Mouse (Mus musculus): ENCODE measurements around the gene Lsamp. TPM values are rescaled to one million over a fixed set of nuclear protein-coding genes. Genes with fewer than 3 reads are reported as not detected.

Lsamp gene
- total and polyA plus RNA-seq, 2 experiments, result 0.07 to 0.37 TPM

DNA sequence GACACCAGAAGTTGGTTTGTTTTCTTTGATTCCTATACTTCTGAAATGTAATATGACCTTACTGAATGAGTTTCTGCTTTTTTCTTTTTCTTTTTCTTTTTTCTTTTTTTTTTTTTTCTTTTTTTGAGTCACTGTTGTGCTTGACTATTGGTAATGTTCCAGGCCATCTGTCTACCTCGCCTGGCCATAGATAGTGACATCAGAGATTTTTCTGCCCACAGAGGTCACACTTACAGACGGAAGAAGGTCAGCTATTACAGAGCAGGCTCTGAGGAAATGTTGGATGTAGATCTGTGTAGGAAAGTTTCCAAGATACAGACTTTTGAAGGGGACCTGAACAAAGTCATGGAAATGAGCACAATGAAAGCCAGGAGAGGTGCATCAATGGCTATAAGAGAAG, 76.3 kb downstream of the Lsamp start:
- Histone ChIP-seq H3K36me3 (ENCODE audit: control insufficient read depth, insufficient read depth, low read length) (no peaks in the 10 kb centered on the region), H3K79me2 (ENCODE audit: control insufficient read depth, insufficient read depth, low read length) (no peaks in the 10 kb centered on the region), H3K4me1 (ENCODE audit: control insufficient read depth, insufficient read depth, low read length) (no peaks in the 10 kb centered on the region), H3K27me3 (ENCODE audit: control insufficient read depth, insufficient read depth, low read length) (no peaks in the 10 kb centered on the region), H3K4me3 (ENCODE audit: insufficient read depth, low read depth, low read length) (no peak overlapping the region), H3K9ac (ENCODE audit: low read depth, low read length) (no peak overlapping the region), H3K27ac (replicated peaks; ENCODE audit: insufficient read depth, low read depth, low read length) (no peak overlapping the region)
- TF ChIP-seq CTCF (IDR thresholded peaks at IDR 0.05; ENCODE audit: low read depth, low read length) (no peak), POLR2A (IDR thresholded peaks at IDR 0.05; ENCODE audit: extremely low read depth, insufficient read depth, low read length) (no peak)
- DNase-seq (ENCODE audit: extremely low read depth, low read depth, low spot score), result no peak
- WGBS, result 45% methylated on average over 2 of the region's 2 CpGs

DNA sequence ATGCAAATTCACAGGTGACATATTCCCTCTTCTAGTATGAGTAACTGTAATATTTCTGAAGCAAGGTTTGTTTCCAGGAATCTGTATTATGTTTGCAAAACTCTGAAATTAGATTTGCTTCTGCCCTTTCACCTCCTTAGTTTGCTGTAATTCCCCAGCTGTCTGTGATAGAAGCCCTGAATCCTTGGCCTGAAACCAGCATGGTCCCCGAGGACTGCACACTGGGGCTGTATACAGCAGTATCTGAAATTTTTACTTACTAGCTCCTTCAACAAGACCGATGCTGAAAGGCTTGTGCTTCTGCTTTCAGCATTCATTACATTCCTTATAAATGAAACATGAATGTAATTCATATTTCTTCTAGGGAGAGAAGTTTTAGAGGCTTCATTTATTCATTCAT, 91.4 kb downstream of the Lsamp start:
- DNase-seq (ENCODE audit: extremely low read depth, low read depth, low spot score), result no peak
- WGBS, result 70% methylated on average over 2 of the region's 2 CpGs
- no peak overlapping the region for H3K4me3 ChIP-seq (ENCODE audit: insufficient read depth, low read depth, low read length)

DNA sequence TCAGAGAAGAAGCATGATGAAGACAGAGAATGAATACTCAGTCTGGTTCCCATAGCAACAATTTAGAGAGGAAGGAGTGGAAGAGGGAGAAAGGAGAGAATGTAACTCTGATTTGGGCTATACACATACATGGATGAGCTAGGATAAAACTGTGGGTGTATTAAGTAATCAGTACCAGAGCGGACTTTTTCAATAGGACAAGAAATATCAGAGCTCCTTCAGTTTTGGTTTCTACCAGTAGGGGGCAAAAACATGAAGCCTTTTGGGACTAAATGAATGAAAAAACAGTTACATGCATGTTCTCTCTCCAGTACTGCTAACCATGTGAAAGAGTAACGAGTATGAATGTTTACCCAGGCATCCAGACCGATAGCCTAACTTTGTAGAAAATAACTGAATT, 96.1 kb downstream of the Lsamp start:
- TF ChIP-seq POLR2A (IDR thresholded peaks at IDR 0.05; ENCODE audit: extremely low read depth, insufficient read depth, low read length), result no peak
- no peaks in the 10 kb centered on the region for H3K27me3 ChIP-seq (ENCODE audit: control insufficient read depth, insufficient read depth, low read length)
- peak; percentile 0 for DNase-seq (ENCODE audit: extremely low read depth, low read depth, low spot score)
- H3K4me3 ChIP-seq (ENCODE audit: insufficient read depth, low read depth, low read length), result no peak overlapping the region
- no peak overlapping the region for H3K27ac ChIP-seq (replicated peaks; ENCODE audit: insufficient read depth, low read depth, low read length)
- no peaks in the 10 kb centered on the region for H3K4me1 ChIP-seq (ENCODE audit: control insufficient read depth, insufficient read depth, low read length)
- no peak overlapping the region for H3K9ac ChIP-seq (ENCODE audit: low read depth, low read length)
- no peaks in the 10 kb centered on the region for H3K79me2 ChIP-seq (ENCODE audit: control insufficient read depth, insufficient read depth, low read length)
- WGBS, result 65% methylated on average over 3 of the region's 3 CpGs
- no peaks in the 10 kb centered on the region for H3K36me3 ChIP-seq (ENCODE audit: control insufficient read depth, insufficient read depth, low read length)

More for the DNA sequence above, 91.4 kb downstream of the Lsamp start:
- no peak for TF ChIP-seq POLR2A (IDR thresholded peaks at IDR 0.05; ENCODE audit: extremely low read depth, insufficient read depth, low read length)
- no peak for TF ChIP-seq CTCF (IDR thresholded peaks at IDR 0.05; ENCODE audit: low read depth, low read length)
- no peak overlapping the region for H3K27ac ChIP-seq (replicated peaks; ENCODE audit: insufficient read depth, low read depth, low read length)
- no peak overlapping the region for H3K9ac ChIP-seq (ENCODE audit: low read depth, low read length)
- H3K4me1 ChIP-seq (ENCODE audit: control insufficient read depth, insufficient read depth, low read length), result no peaks in the 10 kb centered on the region
- no peaks in the 10 kb centered on the region for H3K27me3 ChIP-seq (ENCODE audit: control insufficient read depth, insufficient read depth, low read length)
- H3K36me3 ChIP-seq (ENCODE audit: control insufficient read depth, insufficient read depth, low read length), result no peaks in the 10 kb centered on the region
- no peaks in the 10 kb centered on the region for H3K79me2 ChIP-seq (ENCODE audit: control insufficient read depth, insufficient read depth, low read length)

DNA sequence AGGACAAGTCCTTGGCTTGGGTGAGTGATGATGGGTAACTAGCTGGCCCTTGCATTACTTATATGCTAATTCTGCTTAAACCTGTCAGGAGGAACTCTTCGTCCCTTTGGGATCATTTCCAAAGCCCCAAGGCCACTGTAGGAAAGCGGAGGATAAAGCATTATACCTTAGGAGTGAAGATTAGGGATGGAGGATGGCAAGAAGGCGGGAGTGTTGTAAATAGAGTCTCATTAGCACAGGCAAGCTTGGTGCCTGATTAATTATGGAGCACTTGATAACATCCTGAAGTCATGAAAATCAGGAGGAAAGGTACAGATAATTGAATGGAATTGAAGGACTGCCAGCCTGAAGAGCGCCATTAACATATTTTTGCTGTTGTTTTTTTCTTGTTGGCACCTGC, 120.2 kb downstream of the Lsamp start:
- no peak for DNase-seq (ENCODE audit: extremely low read depth, low read depth, low spot score)
- WGBS, result 56% methylated on average over 4 of the region's 4 CpGs
- Histone ChIP-seq H3K27ac (replicated peaks; ENCODE audit: insufficient read depth, low read depth, low read length) (no peak overlapping the region), H3K4me1 (ENCODE audit: control insufficient read depth, insufficient read depth, low read length) (no peaks in the 10 kb centered on the region), H3K27me3 (ENCODE audit: control insufficient read depth, insufficient read depth, low read length) (no peaks in the 10 kb centered on the region), H3K79me2 (ENCODE audit: control insufficient read depth, insufficient read depth, low read length) (no peaks in the 10 kb centered on the region), H3K36me3 (ENCODE audit: control insufficient read depth, insufficient read depth, low read length) (no peaks in the 10 kb centered on the region), H3K4me3 (ENCODE audit: insufficient read depth, low read depth, low read length) (no peak overlapping the region), H3K9ac (ENCODE audit: low read depth, low read length) (no peak overlapping the region)
- no peak for TF ChIP-seq POLR2A (IDR thresholded peaks at IDR 0.05; ENCODE audit: extremely low read depth, insufficient read depth, low read length)
- TF ChIP-seq CTCF (IDR thresholded peaks at IDR 0.05; ENCODE audit: low read depth, low read length), result no peak

DNA sequence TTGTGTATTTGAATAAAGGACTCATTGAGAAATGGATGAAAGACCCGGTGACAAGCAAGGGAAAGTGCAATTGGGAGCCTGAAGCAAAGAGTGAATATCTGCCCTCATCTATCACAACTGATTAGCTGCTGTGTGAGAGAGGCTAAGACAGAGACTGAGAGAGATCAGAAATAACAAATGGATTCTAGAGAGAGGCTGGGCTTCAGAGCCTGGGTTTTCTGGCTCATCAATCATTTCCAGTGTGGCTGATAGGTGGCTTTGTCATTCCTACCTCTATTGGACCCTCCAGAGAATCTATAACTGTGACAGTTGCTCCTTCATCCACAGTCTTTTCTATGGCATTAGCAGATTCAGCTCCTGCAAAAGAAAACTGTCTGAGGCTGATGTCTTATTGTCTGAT, 198.8 kb downstream of the Lsamp start:
- Histone ChIP-seq H3K79me2 (ENCODE audit: control insufficient read depth, insufficient read depth, low read length) (no peaks in the 10 kb centered on the region), H3K9ac (ENCODE audit: low read depth, low read length) (no peak overlapping the region), H3K4me3 (ENCODE audit: insufficient read depth, low read depth, low read length) (no peak overlapping the region), H3K36me3 (ENCODE audit: control insufficient read depth, insufficient read depth, low read length) (no peaks in the 10 kb centered on the region), H3K4me1 (ENCODE audit: control insufficient read depth, insufficient read depth, low read length) (no peaks in the 10 kb centered on the region), H3K27ac (replicated peaks; ENCODE audit: insufficient read depth, low read depth, low read length) (no peak overlapping the region), H3K27me3 (ENCODE audit: control insufficient read depth, insufficient read depth, low read length) (no peaks in the 10 kb centered on the region)
- no peak for DNase-seq (ENCODE audit: extremely low read depth, low read depth, low spot score)
- TF ChIP-seq CTCF (IDR thresholded peaks at IDR 0.05; ENCODE audit: low read depth, low read length), result no peak
- TF ChIP-seq POLR2A (IDR thresholded peaks at IDR 0.05; ENCODE audit: extremely low read depth, insufficient read depth, low read length), result no peak
- WGBS, result 93% methylated on average over 1 of the region's 1 CpGs

DNA sequence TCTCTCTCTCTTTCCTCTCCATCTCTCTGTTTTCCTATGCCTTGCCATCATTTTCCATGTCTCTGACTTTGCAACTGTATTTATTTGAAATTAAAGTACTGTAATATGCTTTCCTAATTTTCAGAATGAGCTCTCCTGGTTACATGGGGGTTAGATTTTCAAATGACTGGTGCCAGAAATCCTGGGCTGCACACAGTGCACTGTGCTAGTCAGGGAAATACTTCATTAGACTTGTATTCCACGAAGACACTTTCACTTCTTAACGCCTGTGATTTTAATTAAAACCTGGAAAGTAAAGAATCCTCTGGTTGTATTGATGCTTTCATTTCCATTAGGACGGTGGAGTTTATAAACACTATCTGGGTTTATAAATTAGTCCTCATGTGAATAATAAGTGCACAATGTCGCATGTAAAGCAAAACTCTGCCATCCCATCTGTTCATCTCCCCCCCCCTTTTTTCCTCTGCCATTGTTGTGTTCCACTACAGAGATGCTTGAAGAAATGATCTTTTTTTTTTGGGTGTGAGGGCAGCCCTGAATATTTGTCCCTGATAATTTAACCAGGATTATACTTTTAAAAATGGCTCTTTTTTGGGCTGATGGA, 203.9 kb downstream of the Lsamp start:
- H3K36me3 ChIP-seq (ENCODE audit: control insufficient read depth, insufficient read depth, low read length), result no peaks in the 10 kb centered on the region
- no peak overlapping the region for H3K9ac ChIP-seq (ENCODE audit: low read depth, low read length)
- no peak overlapping the region for H3K27ac ChIP-seq (replicated peaks; ENCODE audit: insufficient read depth, low read depth, low read length)
- DNase-seq (ENCODE audit: extremely low read depth, low read depth, low spot score), result no peak
- 66% methylated on average over 4 of the region's 4 CpGs for WGBS
- H3K79me2 ChIP-seq (ENCODE audit: control insufficient read depth, insufficient read depth, low read length), result no peaks in the 10 kb centered on the region
- H3K27me3 ChIP-seq (ENCODE audit: control insufficient read depth, insufficient read depth, low read length), result no peaks in the 10 kb centered on the region
- H3K4me3 ChIP-seq (ENCODE audit: insufficient read depth, low read depth, low read length), result no peak overlapping the region
- H3K4me1 ChIP-seq (ENCODE audit: control insufficient read depth, insufficient read depth, low read length), result no peaks in the 10 kb centered on the region
- TF ChIP-seq POLR2A (IDR thresholded peaks at IDR 0.05; ENCODE audit: extremely low read depth, insufficient read depth, low read length) (no peak), CTCF (IDR thresholded peaks at IDR 0.05; ENCODE audit: low read depth, low read length) (no peak)
